Mouse (Mus musculus): ENCODE data around the gene Ptpn1.

- no peak for TF ChIP-seq GATA1 (IDR thresholded peaks at IDR 0.05; ENCODE audit: low read length)
- TF ChIP-seq TAL1 (IDR thresholded peaks at IDR 0.05; ENCODE audit: low read length) = 0 out of 3 replicates have a peak, but pooled peaks have one; percentile 2
Measured at GRCm38 (mm10) chr2:167942199-167942925, 10.5 kb downstream of the Ptpn1 start.
